Mouse (Mus musculus): Measurements from ENCODE around the gene Dock9. TPM values are rescaled to one million over a fixed set of nuclear protein-coding genes. Genes with fewer than 3 reads are reported as not detected.

Gene Dock9
- polyA plus RNA-seq, 1 experiment, result not detected

GRCm38 (mm10) chr14:121565930-121566329 is 231.7 kb downstream of the Dock9 start:
- TF ChIP-seq CTCF (IDR thresholded peaks at IDR 0.05; ENCODE audit: insufficient read depth, low read depth, low read length) (no peak), POLR2A (IDR thresholded peaks at IDR 0.05; ENCODE audit: insufficient read depth, low read depth, low read length) (no peak)
- WGBS, result 77% methylated on average over 6 of the region's 6 CpGs
- H3K4me3 ChIP-seq (ENCODE audit: insufficient read depth, low read depth, low read length), result no peak overlapping the region
- no peak overlapping the region for H3K27ac ChIP-seq (ENCODE audit: insufficient read depth, low read depth, low read length)
- peaks cover 4% of the 10 kb centered on the region for H3K4me1 ChIP-seq (ENCODE audit: control insufficient read depth, insufficient read depth, low read length)

- Histone ChIP-seq H3K27ac (ENCODE audit: insufficient read depth, low read depth, low read length) (no peak overlapping the region), H3K4me3 (ENCODE audit: insufficient read depth, low read depth, low read length) (no peak overlapping the region), H3K4me1 (ENCODE audit: control insufficient read depth, insufficient read depth, low read length) (peaks cover 4% of the 10 kb centered on the region)
- TF ChIP-seq POLR2A (IDR thresholded peaks at IDR 0.05; ENCODE audit: insufficient read depth, low read depth, low read length), result no peak
- WGBS, result 57% methylated on average over 7 of the region's 7 CpGs
Observed at GRCm38 (mm10) chr14:121564656-121565055, 233.0 kb downstream of the Dock9 start.

GRCm38 (mm10) chr14:121563954-121564353 is 233.7 kb downstream of the Dock9 start:
- Histone ChIP-seq H3K27ac (ENCODE audit: insufficient read depth, low read depth, low read length) (no peak overlapping the region), H3K4me1 (ENCODE audit: control insufficient read depth, insufficient read depth, low read length) (peaks cover 4% of the 10 kb centered on the region), H3K4me3 (ENCODE audit: insufficient read depth, low read depth, low read length) (no peak overlapping the region)
- WGBS, result 90% methylated on average over 4 of the region's 4 CpGs
- TF ChIP-seq POLR2A (IDR thresholded peaks at IDR 0.05; ENCODE audit: insufficient read depth, low read depth, low read length), result no peak
- TF ChIP-seq CTCF (IDR thresholded peaks at IDR 0.05; ENCODE audit: insufficient read depth, low read depth, low read length), result no peak

GRCm38 (mm10) chr14:121559026-121559425 is 238.6 kb downstream of the Dock9 start:
- 76% methylated on average over 13 of the region's 13 CpGs for WGBS
- Histone ChIP-seq H3K27ac (ENCODE audit: insufficient read depth, low read depth, low read length) (no peak overlapping the region), H3K4me1 (ENCODE audit: control insufficient read depth, insufficient read depth, low read length) (peaks cover 4% of the 10 kb centered on the region), H3K4me3 (ENCODE audit: insufficient read depth, low read depth, low read length) (no peak overlapping the region)
- TF ChIP-seq POLR2A (IDR thresholded peaks at IDR 0.05; ENCODE audit: insufficient read depth, low read depth, low read length), result no peak
- no peak for TF ChIP-seq CTCF (IDR thresholded peaks at IDR 0.05; ENCODE audit: insufficient read depth, low read depth, low read length)

- TF ChIP-seq CTCF (IDR thresholded peaks at IDR 0.05; ENCODE audit: insufficient read depth, low read depth, low read length), result no peak
- TF ChIP-seq POLR2A (IDR thresholded peaks at IDR 0.05; ENCODE audit: insufficient read depth, low read depth, low read length), result no peak
- no peak overlapping the region for H3K4me3 ChIP-seq (ENCODE audit: insufficient read depth, low read depth, low read length)
- no peaks in the 10 kb centered on the region for H3K4me1 ChIP-seq (ENCODE audit: control insufficient read depth, insufficient read depth, low read length)
- WGBS, result 91% methylated on average over 21 of the region's 21 CpGs
- H3K27ac ChIP-seq (ENCODE audit: insufficient read depth, low read depth, low read length), result no peak overlapping the region
Observed at GRCm38 (mm10) chr14:121556401-121557315, 241.0 kb downstream of the Dock9 start.

GRCm38 (mm10) chr14:121553785-121554184 is 243.9 kb downstream of the Dock9 start:
- Histone ChIP-seq H3K27ac (ENCODE audit: insufficient read depth, low read depth, low read length) (no peak overlapping the region), H3K4me3 (ENCODE audit: insufficient read depth, low read depth, low read length) (no peak overlapping the region), H3K4me1 (ENCODE audit: control insufficient read depth, insufficient read depth, low read length) (no peaks in the 10 kb centered on the region)
- TF ChIP-seq POLR2A (IDR thresholded peaks at IDR 0.05; ENCODE audit: insufficient read depth, low read depth, low read length), result no peak
- no peak for TF ChIP-seq CTCF (IDR thresholded peaks at IDR 0.05; ENCODE audit: insufficient read depth, low read depth, low read length)

GRCm38 (mm10) chr14:121552586-121552985 is 245.1 kb downstream of the Dock9 start:
- 84% methylated on average over 5 of the region's 5 CpGs for WGBS
- Histone ChIP-seq H3K4me1 (ENCODE audit: control insufficient read depth, insufficient read depth, low read length) (no peaks in the 10 kb centered on the region), H3K4me3 (ENCODE audit: insufficient read depth, low read depth, low read length) (no peak overlapping the region), H3K27ac (ENCODE audit: insufficient read depth, low read depth, low read length) (no peak overlapping the region)
- no peak for TF ChIP-seq CTCF (IDR thresholded peaks at IDR 0.05; ENCODE audit: insufficient read depth, low read depth, low read length)
- no peak for TF ChIP-seq POLR2A (IDR thresholded peaks at IDR 0.05; ENCODE audit: insufficient read depth, low read depth, low read length)

- no peak for TF ChIP-seq CTCF (IDR thresholded peaks at IDR 0.05; ENCODE audit: insufficient read depth, low read depth, low read length)
- no peak for TF ChIP-seq POLR2A (IDR thresholded peaks at IDR 0.05; ENCODE audit: insufficient read depth, low read depth, low read length)
- H3K4me3 ChIP-seq (ENCODE audit: insufficient read depth, low read depth, low read length), result no peak overlapping the region
- H3K4me1 ChIP-seq (ENCODE audit: control insufficient read depth, insufficient read depth, low read length), result no peaks in the 10 kb centered on the region
- WGBS, result 87% methylated on average over 6 of the region's 6 CpGs
- no peak overlapping the region for H3K27ac ChIP-seq (ENCODE audit: insufficient read depth, low read depth, low read length)
Observed at GRCm38 (mm10) chr14:121549834-121550233, 247.8 kb downstream of the Dock9 start.

- Histone ChIP-seq H3K27ac (ENCODE audit: insufficient read depth, low read depth, low read length) (no peak overlapping the region), H3K4me3 (ENCODE audit: insufficient read depth, low read depth, low read length) (no peak overlapping the region), H3K4me1 (ENCODE audit: control insufficient read depth, insufficient read depth, low read length) (no peaks in the 10 kb centered on the region)
- TF ChIP-seq CTCF (IDR thresholded peaks at IDR 0.05; ENCODE audit: insufficient read depth, low read depth, low read length) (no peak), POLR2A (IDR thresholded peaks at IDR 0.05; ENCODE audit: insufficient read depth, low read depth, low read length) (no peak)
- WGBS, result 49% methylated on average over 7 of the region's 7 CpGs
Observed at GRCm38 (mm10) chr14:121547745-121548144, 249.9 kb downstream of the Dock9 start.

Measured in olfactory bulb, adult 2 months (tissue).